Comparison of ENCODE assay signal across 8 mouse cellular contexts in genomic region chr12:28751508-28752263, GRCm38 (mm10). TPM values are rescaled to one million over a fixed set of nuclear protein-coding genes. Genes with fewer than 3 reads are reported as not detected.
DNase-seq lines count a peak whose midpoint lies in the region; ATAC-seq and TF ChIP-seq lines count a peak whose summit lies in the region.

TSS of gene Eipr1 (plus strand) at chr12:28751803.

- TF ChIP-seq EP300 in MEL (IDR thresholded peaks at IDR 0.05; ENCODE audit: low read depth in 1 of 2, low read length in 2 of 2) = no peak

- peak; percentile 98 for DNase-seq in MEL (ENCODE audit: low read depth, low spot score)
- DNase-seq in cerebellum, adult 2 months = peak; percentile 86 to 93
- peak; percentile 95 for DNase-seq in forebrain, postnatal 0 days
- peak; percentile 90 for DNase-seq in heart, postnatal 4 days
- DNase-seq in layer of hippocampus, adult 8-10 months (ENCODE audit: low spot score in 2 of 2) = peak; percentile 89 to 91
- peak; percentile 88 for DNase-seq in ovary, adult 18-20 months (ENCODE audit: low spot score)
- DNase-seq in thymus, postnatal 0 days (ENCODE audit: low spot score) = peak; percentile 94

- peak within 1 kb of the TSS; percentile 84 for H3K27ac ChIP-seq in MEL (ENCODE audit: control insufficient read depth, low read depth, low read length)
- peak within 1 kb of the TSS; percentile 67 for H3K27ac ChIP-seq in cerebellum, adult 2 months (ENCODE audit: insufficient read depth, low read length)
- peak within 1 kb of the TSS; percentile 54 for H3K27ac ChIP-seq in forebrain, postnatal 0 days (ENCODE audit: low read depth, low read length)
- H3K27ac ChIP-seq in lung, embryonic 15.5 days = 0 out of 2 replicates have a peak within 1 kb of the TSS, but pooled peaks have one; percentile 25

- peaks cover 6 to 10% of the 10 kb centered on the region in 2 experiments; a peak in 3 of 4 replicates for H3K4me1 ChIP-seq in MEL (ENCODE audit: control insufficient read depth in 1 of 2, insufficient read depth in 2 of 2, low read length in 2 of 2)
- peaks cover 10% of the 10 kb centered on the region for H3K4me1 ChIP-seq in cerebellum, adult 2 months (ENCODE audit: control insufficient read depth, insufficient read depth, low read length)
- H3K4me1 ChIP-seq in forebrain, postnatal 0 days (ENCODE audit: insufficient read depth) = peaks cover 21% of the 10 kb centered on the region; the same call in 1 of the 2 replicates
- peaks cover 18% of the 10 kb centered on the region for H3K4me1 ChIP-seq in lung, embryonic 15.5 days

- H3K27me3 ChIP-seq in MEL (ENCODE audit: control insufficient read depth in 1 of 2, insufficient read depth in 2 of 2, low read length in 2 of 2) = no peaks in the 10 kb centered on the region
- H3K27me3 ChIP-seq in cerebellum, adult 2 months (ENCODE audit: control insufficient read depth, insufficient read depth, low read length) = no peaks in the 10 kb centered on the region
- no peaks in the 10 kb centered on the region for H3K27me3 ChIP-seq in forebrain, postnatal 0 days (ENCODE audit: insufficient read depth, low read length)
- H3K27me3 ChIP-seq in lung, embryonic 15.5 days = no peaks in the 10 kb centered on the region

- peak within 1 kb of the TSS; percentile 92 to 95 for H3K4me3 ChIP-seq in MEL (ENCODE audit: control insufficient read depth in 1 of 2, insufficient read depth in 1 of 2, low read depth in 2 of 2, low read length in 2 of 2)
- peak within 1 kb of the TSS; percentile 95 for H3K4me3 ChIP-seq in cerebellum, adult 2 months (replicated peaks; ENCODE audit: insufficient read depth, low read depth, low read length)
- peak within 1 kb of the TSS; percentile 71 for H3K4me3 ChIP-seq in forebrain, postnatal 0 days (ENCODE audit: low read depth, low read length)
- H3K4me3 ChIP-seq in lung, embryonic 15.5 days = peak within 1 kb of the TSS; percentile 73

- peak within 1 kb of the TSS; percentile 87 for H3K4me2 ChIP-seq in forebrain, postnatal 0 days (ENCODE audit: low read depth)
- peak within 1 kb of the TSS; percentile 81 for H3K4me2 ChIP-seq in lung, embryonic 15.5 days

- H3K9ac ChIP-seq in MEL (ENCODE audit: control insufficient read depth, low read depth, low read length, poor library complexity, severe bottlenecking) = peak within 1 kb of the TSS; percentile 81
- peak within 1 kb of the TSS; percentile 69 for H3K9ac ChIP-seq in forebrain, postnatal 0 days
- H3K9ac ChIP-seq in lung, embryonic 15.5 days = peak within 1 kb of the TSS; percentile 56

- peak; percentile 48 to 63; a peak in 3 of 4 replicates for TF ChIP-seq POLR2A in MEL (IDR thresholded peaks at IDR 0.05; ENCODE audit: control insufficient read depth in 1 of 2, insufficient read depth in 1 of 2, low read depth in 1 of 2, low read length in 2 of 2, poor library complexity in 1 of 2)
- peak; percentile 57; the same call in 1 of the 2 replicates for TF ChIP-seq POLR2A in cerebellum, adult 2 months (IDR thresholded peaks at IDR 0.05; ENCODE audit: borderline replicate concordance, insufficient read depth, low read length)

- WGBS in cerebellum, adult 2 months = 4% methylated on average over 36 of the region's 36 CpGs
- WGBS in forebrain, postnatal 0 days = 4% methylated on average over 36 of the region's 36 CpGs
- 4% methylated on average over 36 of the region's 36 CpGs for WGBS in lung, embryonic 15.5 days

- TF ChIP-seq CTCF in MEL (IDR thresholded peaks at IDR 0.05 in 2 of 3, conservative IDR thresholded peaks at IDR 0.05 in 1 of 3; ENCODE audit: control insufficient read depth in 1 of 3, insufficient read depth in 1 of 3, low read depth in 2 of 3, low read length in 3 of 3, poor library complexity in 1 of 3, severe bottlenecking in 1 of 3) = peak in 1 of 3 experiments; percentile 12; a peak in 1 of 6 replicates
- TF ChIP-seq CTCF in cerebellum, adult 2 months (IDR thresholded peaks at IDR 0.05; ENCODE audit: borderline replicate concordance, insufficient read depth, low read depth, low read length) = no peak
- peak; percentile 25 for TF ChIP-seq CTCF in forebrain, postnatal 0 days (IDR thresholded peaks at IDR 0.05; ENCODE audit: low read depth)

- peaks cover 0 to 9% of the 10 kb centered on the region in 2 experiments; a peak in 2 of 4 replicates for H3K36me3 ChIP-seq in MEL (ENCODE audit: control insufficient read depth in 1 of 2, insufficient read depth in 2 of 2, low read length in 2 of 2)
- H3K36me3 ChIP-seq in forebrain, postnatal 0 days (ENCODE audit: insufficient read depth) = no peaks in the 10 kb centered on the region
- peaks cover under 1% of the 10 kb centered on the region; the same call in 1 of the 2 replicates for H3K36me3 ChIP-seq in lung, embryonic 15.5 days

- no peaks in the 10 kb centered on the region for H3K9me3 ChIP-seq in MEL (replicated peaks; ENCODE audit: insufficient read depth, low read length)
- no peaks in the 10 kb centered on the region for H3K9me3 ChIP-seq in forebrain, postnatal 0 days (ENCODE audit: low read length)
- H3K9me3 ChIP-seq in lung, embryonic 15.5 days = no peaks in the 10 kb centered on the region

- no peak for TF ChIP-seq RAD21 in MEL (IDR thresholded peaks at IDR 0.05; ENCODE audit: low read depth, low read length)

- peak; percentile 94 for ATAC-seq in forebrain, postnatal 0 days
- peak; percentile 79; the same call in 1 of the 2 replicates for ATAC-seq in lung, embryonic 15.5 days (ENCODE audit: borderline replicate concordance, extremely low read depth, low FRiP score, low TSS enrichment)

- H3K79me2 ChIP-seq in MEL (ENCODE audit: control insufficient read depth, insufficient read depth, low read length, poor library complexity) = peaks cover 44% of the 10 kb centered on the region

TF ChIP-seq in MEL, 35 proteins besides CTCF, POLR2A, EP300 and RAD21:
- peak; percentile 64 for TF ChIP-seq NRF1 (IDR thresholded peaks at IDR 0.05; ENCODE audit: insufficient read depth, low read depth, low read length, poor library complexity, severe bottlenecking)
- no peak for TF ChIP-seq CHD2 (IDR thresholded peaks at IDR 0.05; ENCODE audit: low read length)
- TF ChIP-seq GATA1 (IDR thresholded peaks at IDR 0.05; ENCODE audit: low read depth, low read length) = peak; percentile 34; the same call in 1 of the 2 replicates
- peak; percentile 97 for TF ChIP-seq SIN3A (IDR thresholded peaks at IDR 0.05; ENCODE audit: low read length)
- peak; percentile 89 for TF ChIP-seq ELF1 (IDR thresholded peaks at IDR 0.05; ENCODE audit: low read depth, low read length)
- peak; percentile 83 for TF ChIP-seq HCFC1 (IDR thresholded peaks at IDR 0.05; ENCODE audit: low read depth, low read length)
- peak; percentile 54; the same call in 1 of the 2 replicates for TF ChIP-seq MXI1 (IDR thresholded peaks at IDR 0.05; ENCODE audit: low read depth, low read length)
- TF ChIP-seq ZMIZ1 (IDR thresholded peaks at IDR 0.05; ENCODE audit: low read depth, low read length) = peak; percentile 58; the same call in 1 of the 2 replicates
- TF ChIP-seq NELFE (IDR thresholded peaks at IDR 0.05; ENCODE audit: low read depth, low read length) = peak; percentile 61
- 0 out of 2 replicates have a peak, but pooled peaks have one; percentile 23 for TF ChIP-seq MAZ (IDR thresholded peaks at IDR 0.05; ENCODE audit: low read depth, low read length)
- no peak for TF ChIP-seq MYC (IDR thresholded peaks at IDR 0.05; ENCODE audit: low read depth, low read length)

RNA-seq across cellular contexts. Expression of gene Eipr1, which starts in this region (rescaled TPM):
- total RNA-seq in MEL (2012; rRNA removed) = 40.7 and 45.8 TPM in 2 replicates
- 10 to 100 TPM in 1 of 2 experiments, not detected in 1; 51.5 TPM for polyA plus RNA-seq in MEL (2012; ENCODE audit: insufficient read depth in 1 of 2, insufficient read length in 2 of 2, low read depth in 1 of 2, low replicate concordance in 2 of 2, missing spikeins in 1 of 2)
- 40.6 and 42.2 TPM in 2 replicates for polyA plus RNA-seq in cerebellum, adult 2 months (2012; rRNA removed)
- 60.8 and 63.6 TPM in 2 replicates for total RNA-seq in forebrain, postnatal 0 days (2014; rRNA removed)
- 66.6 and 78.7 TPM in 2 replicates for polyA plus RNA-seq in forebrain, postnatal 0 days (2015; fragmentation: Nextera tagmentation; extraction: Ambion mirVana)
- total RNA-seq in heart, postnatal 4 days (2021) = 10 to 100 TPM; 11.8 to 13.4 TPM
- total RNA-seq in layer of hippocampus, adult 8-10 months (2022) = 10 to 100 TPM; 45.7 to 63.2 (median 54.1) TPM
- polyA plus RNA-seq in lung, embryonic 15.5 days (2015; fragmentation: Nextera tagmentation; extraction: Ambion mirVana) = 28.4 and 31.1 TPM in 2 replicates
- 50.3 and 57.0 TPM in 2 replicates for polyA plus RNA-seq in thymus, postnatal 0 days (2015; fragmentation: Nextera tagmentation; extraction: Ambion mirVana)

Comparison
In these comparisons a context has a peak if more than half of its experiments do, and no peak if none do; other contexts are left out.
1. Peak in every context shown above with its lines: DNase-seq, ATAC-seq, H3K4me3 ChIP-seq and H3K27ac ChIP-seq.
2. H3K27ac ChIP-seq: peak in every context shown above with its lines; median percentile 84 in MEL; 67 in cerebellum, adult 2 months; 54 in forebrain, postnatal 0 days; 25 in lung, embryonic 15.5 days.